Mouse (Mus musculus): ENCODE data around the gene Lbh.

- TF ChIP-seq EP300 (IDR thresholded peaks at IDR 0.05; ENCODE audit: low read depth), result no peak
- no peak for TF ChIP-seq CTCF (IDR thresholded peaks at IDR 0.05; ENCODE audit: low read depth)
These were observed 50.6 kb downstream of the Lbh start for GRCm38 (mm10) chr17:72968666-72969065.
